Comparison of ENCODE assay signal across 22 mouse cellular contexts in genomic region chr10:21118341-21118740, GRCm38 (mm10). TPM values are rescaled to one million over a fixed set of nuclear protein-coding genes. Genes with fewer than 3 reads are reported as not detected.
DNase-seq lines count a peak whose midpoint lies in the region; ATAC-seq and TF ChIP-seq lines count a peak whose summit lies in the region.
"Had no signal": no experiment of that assay in that cellular context is flagged by ENCODE, and none has a peak within 500 bp of the region (broad histone marks: within the 10 kb centered on the region; RNA-seq: fewer than 3 reads in every experiment).

No protein-coding gene starts in this region.

- no peaks in the 10 kb centered on the region for H3K9me3 ChIP-seq in midbrain, embryonic 11.5 days (ENCODE audit: control insufficient read depth, low read length)
- no peaks in the 10 kb centered on the region for H3K9me3 ChIP-seq in neural tube, embryonic 15.5 days (replicated peaks)
- H3K9me3 ChIP-seq: embryonic facial prominence, embryonic 10.5 days; forebrain, embryonic 13.5 days; heart, embryonic 10.5 days; hindbrain, embryonic 13.5 days had no signal

- WGBS in thymus, adult 2 months, result 50% methylated on average over 3 of the region's 3 CpGs
- 87% methylated on average over 3 of the region's 3 CpGs for WGBS in midbrain, embryonic 11.5 days
- 82% methylated on average over 3 of the region's 3 CpGs for WGBS in neural tube, embryonic 15.5 days

- H3K9ac ChIP-seq in midbrain, embryonic 11.5 days (ENCODE audit: low read length), result no peak overlapping the region
- H3K9ac ChIP-seq in neural tube, embryonic 15.5 days (replicated peaks), result no peak overlapping the region
- H3K9ac ChIP-seq: forebrain, embryonic 13.5 days; forebrain, postnatal 0 days; hindbrain, embryonic 13.5 days had no signal

- H3K27me3 ChIP-seq in thymus, adult 2 months (ENCODE audit: control insufficient read depth, insufficient read depth, low read length), result no peaks in the 10 kb centered on the region
- no peaks in the 10 kb centered on the region for H3K27me3 ChIP-seq in midbrain, embryonic 11.5 days (ENCODE audit: control insufficient read depth, insufficient read depth, low read length)
- no peaks in the 10 kb centered on the region for H3K27me3 ChIP-seq in neural tube, embryonic 15.5 days (replicated peaks)
- H3K27me3 ChIP-seq: forebrain, embryonic 13.5 days; hindbrain, embryonic 13.5 days had no signal

- no peak overlapping the region for H3K4me3 ChIP-seq in thymus, adult 2 months (ENCODE audit: control insufficient read depth, insufficient read depth, low read length)
- no peak overlapping the region for H3K4me3 ChIP-seq in midbrain, embryonic 11.5 days (ENCODE audit: low read depth, low read length)
- no peak overlapping the region for H3K4me3 ChIP-seq in neural tube, embryonic 15.5 days (replicated peaks)
- H3K4me3 ChIP-seq: embryonic facial prominence, embryonic 10.5 days; forebrain, embryonic 13.5 days; gastrocnemius, adult 2 months; heart, embryonic 10.5 days; hindbrain, embryonic 13.5 days had no signal

- TF ChIP-seq CTCF in thymus, adult 2 months (IDR thresholded peaks at IDR 0.05; ENCODE audit: borderline replicate concordance, control insufficient read depth, extremely low read depth, insufficient read depth, low read length, poor library complexity), result no peak

- no peak overlapping the region for H3K4me2 ChIP-seq in midbrain, embryonic 11.5 days
- no peak overlapping the region for H3K4me2 ChIP-seq in neural tube, embryonic 15.5 days
- H3K4me2 ChIP-seq: forebrain, embryonic 13.5 days; hindbrain, embryonic 13.5 days had no signal

- H3K36me3 ChIP-seq in thymus, adult 2 months (ENCODE audit: control insufficient read depth, insufficient read depth, low read length), result no peaks in the 10 kb centered on the region
- no peaks in the 10 kb centered on the region for H3K36me3 ChIP-seq in midbrain, embryonic 11.5 days (ENCODE audit: control insufficient read depth, insufficient read depth, low read length)
- H3K36me3 ChIP-seq in neural tube, embryonic 15.5 days, result no peaks in the 10 kb centered on the region
- H3K36me3 ChIP-seq: embryonic facial prominence, embryonic 10.5 days; heart, embryonic 10.5 days; hindbrain, embryonic 13.5 days had no signal

- ATAC-seq in megakaryocyte progenitor cell, adult 5-6 weeks (replicated peaks; ENCODE audit: poor library complexity), result 0 out of 2 replicates have a peak, but pooled peaks have one; percentile 17
- no peak for ATAC-seq in midbrain, embryonic 11.5 days (ENCODE audit: low FRiP score)
- no peak for ATAC-seq in neural tube, embryonic 15.5 days (ENCODE audit: low FRiP score)
- ATAC-seq: forebrain, embryonic 13.5 days; forebrain, postnatal 0 days; hindbrain, postnatal 0 days; intestine, embryonic 16.5 days had no signal

- DNase-seq in thymus, adult 2 months, result no peak
- no peak for DNase-seq in thymus, postnatal 4 days
- DNase-seq in Muller cell, postnatal 12 days (ENCODE audit: inconsistent ontology term), result peak; percentile 45
- DNase-seq in midbrain, embryonic 11.5 days (ENCODE audit: low spot score, missing footprints), result no peak
- DNase-seq: adrenal gland, adult 2 months; adrenal gland, postnatal 36 days; cerebellum, adult 11 months; cerebellum, adult 9-10 months; cerebellum, postnatal 25 days; forebrain, postnatal 0 days; gastrocnemius, adult 2 months; gastrocnemius, postnatal 25 days; heart, adult 11 months; heart, postnatal 14 days had no signal

- peak overlapping the region; percentile 25; the same call in 1 of the 2 replicates for H3K27ac ChIP-seq in thymus, adult 2 months (ENCODE audit: control insufficient read depth, insufficient read depth, low read length)
- H3K27ac ChIP-seq in midbrain, embryonic 11.5 days (ENCODE audit: low read depth, low read length), result no peak overlapping the region
- H3K27ac ChIP-seq in neural tube, embryonic 15.5 days (replicated peaks), result no peak overlapping the region
- H3K27ac ChIP-seq: embryonic facial prominence, embryonic 10.5 days; forebrain, embryonic 13.5 days; gastrocnemius, adult 2 months; heart, embryonic 10.5 days; hindbrain, embryonic 13.5 days; hindbrain, postnatal 0 days had no signal

- TF ChIP-seq POLR2A in thymus, adult 2 months (IDR thresholded peaks at IDR 0.05; ENCODE audit: control insufficient read depth, extremely low read depth, insufficient read depth, low read length, poor library complexity), result no peak

- H3K4me1 ChIP-seq in thymus, adult 2 months (replicated peaks; ENCODE audit: control insufficient read depth, insufficient read depth, low read length), result peaks cover 27% of the 10 kb centered on the region
- H3K4me1 ChIP-seq in midbrain, embryonic 11.5 days (ENCODE audit: control insufficient read depth, insufficient read depth, low read length), result no peaks in the 10 kb centered on the region
- no peaks in the 10 kb centered on the region for H3K4me1 ChIP-seq in neural tube, embryonic 15.5 days
- H3K4me1 ChIP-seq: embryonic facial prominence, embryonic 10.5 days; forebrain, embryonic 13.5 days; heart, embryonic 10.5 days; hindbrain, embryonic 13.5 days had no signal

RNA-seq across cellular contexts. Expression of gene Myb, which starts 42.4 kb away (rescaled TPM):
- 318 and 334 TPM in 2 replicates for polyA plus RNA-seq in thymus, adult 2 months (2012; rRNA removed)
- total RNA-seq in megakaryocyte progenitor cell, adult 5-6 weeks (2015), result 681 and 848 TPM in 2 replicates
- total RNA-seq in megakaryocyte progenitor cell, adult 5-6 weeks (2017), result 484 and 588 TPM in 2 replicates
- 8.5 and 9.1 TPM in 2 replicates for polyA plus RNA-seq in midbrain, embryonic 11.5 days (2014; fragmentation: Nextera tagmentation; extraction: Ambion mirVana)
- polyA plus RNA-seq in neural tube, embryonic 15.5 days (2015; fragmentation: Nextera tagmentation; extraction: Ambion mirVana), result 1.8 and 15.2 TPM in 2 replicates
- total RNA-seq: gastrocnemius, adult 2 months had no signal

Comparison
In these comparisons a context has a peak if more than half of its experiments do, and no peak if none do; other contexts are left out.
1. RNA of gene Myb, which starts 42.4 kb away (polyA plus RNA-seq): 318 to 334 TPM in thymus, adult 2 months; 8.5 to 9.1 TPM in midbrain, embryonic 11.5 days and 1.8 to 15.2 TPM in neural tube, embryonic 15.5 days; every median in the first group is over 10 times any median in the second.